Mouse (Mus musculus): ENCODE measurements around the gene Ugt1a7c. TPM values are rescaled to one million over a fixed set of nuclear protein-coding genes. Genes with fewer than 3 reads are reported as not detected.

The Ugt1a7c gene
- total RNA-seq (2012; rRNA removed) = 1.3 and 2.2 TPM in 2 replicates
- total RNA-seq (2014; rRNA removed) = 11.1 and 11.4 TPM in 2 replicates
- 15.3 and 18.3 TPM in 2 replicates for polyA plus RNA-seq (2012; ENCODE audit: insufficient read length, low read depth)

DNA sequence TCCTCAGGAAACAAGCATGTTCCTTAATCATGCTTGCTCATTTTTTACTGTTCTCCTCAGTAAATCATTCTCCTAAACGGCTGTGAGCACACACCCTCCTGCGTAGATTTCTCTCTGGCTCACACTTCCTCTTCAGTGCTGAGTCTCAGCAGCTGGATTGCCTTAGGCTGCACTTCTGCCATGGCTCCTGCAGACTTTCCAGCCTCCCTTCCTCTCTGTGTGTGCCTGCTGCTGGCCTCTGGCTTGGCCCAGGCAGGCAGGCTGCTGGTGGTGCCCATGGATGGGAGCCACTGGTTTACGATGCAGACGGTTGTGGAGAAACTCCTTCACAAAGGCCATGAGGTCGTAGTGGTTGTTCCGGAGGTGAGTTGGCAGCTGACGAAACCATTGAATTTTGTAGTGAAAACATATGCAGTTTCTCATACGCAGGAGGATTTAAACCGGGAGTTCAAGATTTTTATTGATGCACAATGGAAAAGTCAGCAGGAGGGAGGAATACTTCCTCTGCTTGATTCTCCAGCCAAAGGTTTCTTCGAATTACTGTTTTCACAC is at the start of gene Ugt1a7c:
Gene Ugt1a7c (plus strand): TSS at position 122 of the 552 bp plus-strand sequence.
- in situ Hi-C loops (cut with MboI; ENCODE audit: low pct_ligation_motif_present, low pct_unique_long_range_greater_than_20kb, low sequenced_read_pairs) (no loop called here), dilution Hi-C loops (cut with MboI; ENCODE audit: extremely low pct_ligation_motif_present, extremely low pct_unique_long_range_greater_than_20kb, low sequenced_read_pairs) (no loop called here)
- Histone ChIP-seq H3K9ac (ENCODE audit: insufficient read depth, low read depth) (no peak within 1 kb of the TSS; the same call in 1 of the 2 replicates), H3K27ac (ENCODE audit: insufficient read depth, low read depth) (peak within 1 kb of the TSS; percentile 55), H3K27me3 (replicated peaks) (no peaks in the 10 kb centered on the region), H3K4me2 (ENCODE audit: insufficient read depth, low read depth, poor library complexity, severe bottlenecking) (peak within 1 kb of the TSS; percentile 64), H3K36me3 (replicated peaks in 1 of 2; ENCODE audit: control insufficient read depth in 1 of 2, insufficient read depth in 1 of 2, low read length in 1 of 2) (no peaks in the 10 kb centered on the region), H3K9me3 (replicated peaks; ENCODE audit: low read length) (no peaks in the 10 kb centered on the region), H3K4me1 (ENCODE audit: control insufficient read depth in 1 of 2, insufficient read depth in 2 of 2) (peaks cover 0 to 25% of the 10 kb centered on the region in 2 experiments; a peak in 2 of 4 replicates), H3K79me2 (replicated peaks; ENCODE audit: control insufficient read depth, extremely low read depth, insufficient read depth, poor library complexity, severe bottlenecking) (no peaks in the 10 kb centered on the region), H3K4me3 (replicated peaks in 1 of 3; ENCODE audit: low read depth in 2 of 3, low read length in 2 of 3, poor library complexity in 1 of 3) (peak within 1 kb of the TSS; percentile 5 to 58 (median 20))
- peak; percentile 68 for DNase-seq (ENCODE audit: extremely low read depth)
- no peak for TF ChIP-seq GABPA (IDR thresholded peaks at IDR 0.05; ENCODE audit: insufficient replicate concordance, low read depth, low read length)
- TF ChIP-seq KAT2A (IDR thresholded peaks at IDR 0.05; ENCODE audit: insufficient replicate concordance, low read length) = no peak
- 0 out of 2 replicates have a peak, but pooled peaks have one; percentile 32 for TF ChIP-seq MYC (IDR thresholded peaks at IDR 0.05; ENCODE audit: low read depth, low read length)
- no peak for TF ChIP-seq MEF2A (IDR thresholded peaks at IDR 0.05; ENCODE audit: borderline replicate concordance, low read depth, low read length)
- TF ChIP-seq ZNF384 (IDR thresholded peaks at IDR 0.05; ENCODE audit: low read depth, low read length) = no peak
- TF ChIP-seq BHLHE40 (IDR thresholded peaks at IDR 0.05; ENCODE audit: low read depth, low read length) = no peak
- no peak for TF ChIP-seq POLR2A (IDR thresholded peaks at IDR 0.05; ENCODE audit: low read depth, low read length)
- no peak for TF ChIP-seq ZMIZ1 (IDR thresholded peaks at IDR 0.05; ENCODE audit: low read depth, low read length)
- TF ChIP-seq NRF1 (IDR thresholded peaks at IDR 0.05; ENCODE audit: low read depth, low read length) = no peak
- TF ChIP-seq ZC3H11A (IDR thresholded peaks at IDR 0.05; ENCODE audit: low read depth, low read length) = no peak
- no peak for TF ChIP-seq CHD1 (IDR thresholded peaks at IDR 0.05; ENCODE audit: low read depth, low read length)
- TF ChIP-seq MAZ (IDR thresholded peaks at IDR 0.05; ENCODE audit: low read depth, low read length) = no peak
- TF ChIP-seq USF1 (IDR thresholded peaks at IDR 0.05; ENCODE audit: low read depth, low read length) = no peak
- TF ChIP-seq RAD21 (IDR thresholded peaks at IDR 0.05; ENCODE audit: low read depth, low read length) = no peak
- 0 out of 2 replicates have a peak, but pooled peaks have one; percentile 26 for TF ChIP-seq SIN3A (IDR thresholded peaks at IDR 0.05; ENCODE audit: low read length)
- no peak for TF ChIP-seq NELFE (IDR thresholded peaks at IDR 0.05; ENCODE audit: low read depth, low read length)
- TF ChIP-seq TCF12 (IDR thresholded peaks at IDR 0.05; ENCODE audit: low read depth, low read length) = no peak
- no peak for TF ChIP-seq RCOR1 (conservative IDR thresholded peaks at IDR 0.05; ENCODE audit: low read depth, low read length)
- no peak for TF ChIP-seq IRF4 (IDR thresholded peaks at IDR 0.05; ENCODE audit: low read depth, low read length)
- no peak for TF ChIP-seq CHD2 (IDR thresholded peaks at IDR 0.05; ENCODE audit: low read length)
- no peak for TF ChIP-seq JUN (IDR thresholded peaks at IDR 0.05; ENCODE audit: insufficient read depth, low read depth, low read length)
- no peak for TF ChIP-seq HCFC1 (IDR thresholded peaks at IDR 0.05; ENCODE audit: low read depth, low read length)
- no peak for TF ChIP-seq CTCF (conservative IDR thresholded peaks at IDR 0.05 in 1 of 2, IDR thresholded peaks at IDR 0.05 in 1 of 2; ENCODE audit: low read depth in 2 of 2, low read length in 2 of 2)
- TF ChIP-seq USF2 (conservative IDR thresholded peaks at IDR 0.05; ENCODE audit: low read depth, low read length) = no peak
- TF ChIP-seq EP300 (IDR thresholded peaks at IDR 0.05; ENCODE audit: low read length) = no peak
- TF ChIP-seq TBP (conservative IDR thresholded peaks at IDR 0.05; ENCODE audit: low read depth, low read length) = no peak
- TF ChIP-seq MAFK (IDR thresholded peaks at IDR 0.05; ENCODE audit: insufficient replicate concordance, low read length) = no peak
- no peak for TF ChIP-seq MXI1 (IDR thresholded peaks at IDR 0.05; ENCODE audit: low read depth, low read length)
- no peak for TF ChIP-seq JUND (conservative IDR thresholded peaks at IDR 0.05; ENCODE audit: low read depth, low read length)
- no peak for TF ChIP-seq POLR2AphosphoS2 (IDR thresholded peaks at IDR 0.05; ENCODE audit: low read depth, low read length)
- TF ChIP-seq UBTF (IDR thresholded peaks at IDR 0.05; ENCODE audit: low read depth, low read length) = no peak
- no peak for TF ChIP-seq PAX5 (IDR thresholded peaks at IDR 0.05; ENCODE audit: low read length)
- TF ChIP-seq E2F4 (IDR thresholded peaks at IDR 0.05; ENCODE audit: insufficient replicate concordance, low read depth, low read length) = no peak
- no peak for TF ChIP-seq SMC3 (IDR thresholded peaks at IDR 0.05; ENCODE audit: low read depth, low read length)
- TF ChIP-seq MAX (IDR thresholded peaks at IDR 0.05; ENCODE audit: low read length) = 0 out of 2 replicates have a peak, but pooled peaks have one; percentile 18
- TF ChIP-seq ELF1 (IDR thresholded peaks at IDR 0.05; ENCODE audit: low read depth, low read length) = 0 out of 2 replicates have a peak, but pooled peaks have one; percentile 8
- 0 out of 2 replicates have a peak, but pooled peaks have one; percentile 18 for TF ChIP-seq ETS1 (conservative IDR thresholded peaks at IDR 0.05; ENCODE audit: low read depth, low read length)
- no peak for TF ChIP-seq ZKSCAN1 (IDR thresholded peaks at IDR 0.05; ENCODE audit: borderline replicate concordance, low read depth, low read length)

All from CH12.LX (cell line).